Mouse (Mus musculus) midbrain, embryonic 15.5 days (tissue): ENCODE measurements around the gene Hcls1. TPM values are rescaled to one million over a fixed set of nuclear protein-coding genes. Genes with fewer than 3 reads are reported as not detected.

Source experiments
- ATAC-seq: fragments of 200-750 bp; cut with Nextera tagmentation; replicated peaks from 2 replicates; pipeline ENCODE4 v1.8.0; 2017; ENCODE audit warnings: moderate TSS enrichment
- H3K27ac ChIP-seq: fragments of 300-500 bp; sonication (generic); 2 replicates; pipeline ENCODE4 v1.5.1; 2015; ENCODE audit warnings: mild to moderate bottlenecking, inconsistent platforms
- H3K27me3 ChIP-seq: fragments of 300-500 bp; sonication (generic); replicated peaks from 2 replicates; pipeline ENCODE4 v1.6.1; 2015; ENCODE audit warnings: inconsistent platforms
- H3K36me3 ChIP-seq: fragments of 300-500 bp; sonication (generic); replicated peaks from 2 replicates; pipeline ENCODE4 v1.6.1; 2015; ENCODE audit warnings: inconsistent platforms
- H3K4me1 ChIP-seq: fragments of 300-500 bp; sonication (generic); 2 replicates; pipeline ENCODE4 v1.6.1; 2015; ENCODE audit warnings: inconsistent platforms
- H3K4me2 ChIP-seq: fragments of 300-500 bp; sonication (generic); 2 replicates; pipeline ENCODE4 v1.6.1; 2015; ENCODE audit warnings: inconsistent platforms, mild to moderate bottlenecking, moderate library complexity
- H3K4me3 ChIP-seq: fragments of 300-500 bp; sonication (generic); 2 replicates; pipeline ENCODE4 v1.5.1; 2015; ENCODE audit warnings: mild to moderate bottlenecking, inconsistent platforms
- H3K9ac ChIP-seq: fragments of 300-500 bp; sonication (generic); 2 replicates; pipeline ENCODE4 v1.6.1; 2015; ENCODE audit warnings: mild to moderate bottlenecking, inconsistent platforms
- H3K9me3 ChIP-seq: fragments of 300-500 bp; sonication (generic); 2 replicates; pipeline ENCODE4 v1.6.1; 2016; ENCODE audit warnings: inconsistent platforms
- WGBS: fragments of 180-500 bp; shearing (Covaris S2); methylation state at CpG from one replicate; pipeline ENCODE4 v1.1.7; 2015; ENCODE audit warnings: mixed read lengths; 5-methylcytosine and 5-hydroxymethylcytosine counted together
- polyA plus RNA-seq: library from polyadenylated mRNA; unstranded; fragments of >200 nt; fragmentation: Nextera tagmentation; extraction: Ambion mirVana; gene quantifications from 2 replicates; pipeline ENCODE4 v1.2.1, GENCODE M21; 2015

Gene Hcls1
- polyA plus RNA-seq, 1 experiment from 2014 or later = 2.1 TPM

- Histone ChIP-seq H3K4me2 (no peak overlapping the region), H3K9ac (no peak overlapping the region), H3K9me3 (no peaks in the 10 kb centered on the region), H3K27me3 (no peaks in the 10 kb centered on the region), H3K4me3 (no peak overlapping the region), H3K27ac (no peak overlapping the region), H3K36me3 (peaks cover 42% of the 10 kb centered on the region), H3K4me1 (no peaks in the 10 kb centered on the region)
- 93% methylated on average over 8 of the region's 8 CpGs for WGBS
- no peak for ATAC-seq
These were observed 13.6 kb upstream of the Hcls1 start for GRCm38 (mm10) chr16:36921067-36921613.

- no peak for ATAC-seq
- Histone ChIP-seq H3K27me3 (no peaks in the 10 kb centered on the region), H3K27ac (no peak overlapping the region), H3K4me1 (no peaks in the 10 kb centered on the region), H3K4me2 (no peak overlapping the region), H3K36me3 (peaks cover 48% of the 10 kb centered on the region), H3K4me3 (no peak overlapping the region), H3K9ac (no peak overlapping the region), H3K9me3 (no peaks in the 10 kb centered on the region)
- 89% methylated on average over 6 of the region's 6 CpGs for WGBS
These were observed 12.8 kb upstream of the Hcls1 start for GRCm38 (mm10) chr16:36921980-36922379.

- 94% methylated on average over 8 of the region's 8 CpGs for WGBS
- ATAC-seq = no peak
- Histone ChIP-seq H3K36me3 (peaks cover 46% of the 10 kb centered on the region), H3K4me1 (no peaks in the 10 kb centered on the region), H3K27ac (no peak overlapping the region), H3K4me2 (no peak overlapping the region), H3K27me3 (no peaks in the 10 kb centered on the region), H3K9ac (no peak overlapping the region), H3K9me3 (no peaks in the 10 kb centered on the region), H3K4me3 (no peak overlapping the region)
These were observed 10.5 kb upstream of the Hcls1 start for GRCm38 (mm10) chr16:36924312-36924711.

GRCm38 (mm10) chr16:36925351-36925750, 9.4 kb upstream of the Hcls1 start:
- Histone ChIP-seq H3K9me3 (no peaks in the 10 kb centered on the region), H3K27me3 (no peaks in the 10 kb centered on the region), H3K4me1 (no peaks in the 10 kb centered on the region), H3K36me3 (peaks cover 48% of the 10 kb centered on the region), H3K9ac (no peak overlapping the region), H3K4me3 (no peak overlapping the region), H3K4me2 (no peak overlapping the region), H3K27ac (no peak overlapping the region)
- no peak for ATAC-seq
- WGBS = 96% methylated on average over 6 of the region's 6 CpGs

- Histone ChIP-seq H3K4me2 (no peak overlapping the region), H3K4me3 (no peak overlapping the region), H3K4me1 (no peaks in the 10 kb centered on the region), H3K9me3 (no peaks in the 10 kb centered on the region), H3K36me3 (peaks cover 49% of the 10 kb centered on the region), H3K9ac (no peak overlapping the region), H3K27me3 (no peaks in the 10 kb centered on the region), H3K27ac (no peak overlapping the region)
- WGBS = 89% methylated on average over 6 of the region's 6 CpGs
- no peak for ATAC-seq
These were observed 9.0 kb upstream of the Hcls1 start for GRCm38 (mm10) chr16:36925797-36926196.

GRCm38 (mm10) chr16:36926514-36927447, 8.0 kb upstream of the Hcls1 start:
- 93% methylated on average over 10 of the region's 10 CpGs for WGBS
- ATAC-seq = no peak
- no peak overlapping the region for H3K4me2 ChIP-seq
- H3K4me1 ChIP-seq = no peaks in the 10 kb centered on the region
- peaks cover 55% of the 10 kb centered on the region for H3K36me3 ChIP-seq
- H3K27me3 ChIP-seq = no peaks in the 10 kb centered on the region
- H3K27ac ChIP-seq = no peak overlapping the region
- no peak overlapping the region for H3K9ac ChIP-seq
- H3K9me3 ChIP-seq = no peaks in the 10 kb centered on the region
- H3K4me3 ChIP-seq = no peak overlapping the region

- no peaks in the 10 kb centered on the region for H3K9me3 ChIP-seq
- no peak overlapping the region for H3K27ac ChIP-seq
- H3K36me3 ChIP-seq = peaks cover 60% of the 10 kb centered on the region
- ATAC-seq = no peak
- no peaks in the 10 kb centered on the region for H3K27me3 ChIP-seq
- H3K9ac ChIP-seq = no peak overlapping the region
- no peak overlapping the region for H3K4me2 ChIP-seq
- WGBS = 91% methylated on average over 10 of the region's 10 CpGs
- H3K4me1 ChIP-seq = no peaks in the 10 kb centered on the region
- no peak overlapping the region for H3K4me3 ChIP-seq
These were observed 7.2 kb upstream of the Hcls1 start for GRCm38 (mm10) chr16:36927495-36928105.

GRCm38 (mm10) chr16:36928106-36928500, 6.7 kb upstream of the Hcls1 start:
- Histone ChIP-seq H3K27ac (no peak overlapping the region), H3K4me2 (no peak overlapping the region), H3K4me1 (no peaks in the 10 kb centered on the region), H3K9ac (no peak overlapping the region), H3K27me3 (no peaks in the 10 kb centered on the region), H3K36me3 (peaks cover 64% of the 10 kb centered on the region), H3K9me3 (no peaks in the 10 kb centered on the region), H3K4me3 (no peak overlapping the region)
- no peak for ATAC-seq
- 92% methylated on average over 8 of the region's 8 CpGs for WGBS

- Histone ChIP-seq H3K9me3 (no peaks in the 10 kb centered on the region), H3K9ac (no peak overlapping the region), H3K4me1 (no peaks in the 10 kb centered on the region), H3K4me3 (no peak overlapping the region), H3K4me2 (no peak overlapping the region), H3K36me3 (peaks cover 62% of the 10 kb centered on the region), H3K27ac (no peak overlapping the region), H3K27me3 (no peaks in the 10 kb centered on the region)
- WGBS = 94% methylated on average over 7 of the region's 7 CpGs
- ATAC-seq = no peak
These were observed 5.6 kb upstream of the Hcls1 start for GRCm38 (mm10) chr16:36929216-36929615.

- Histone ChIP-seq H3K9me3 (no peaks in the 10 kb centered on the region), H3K27ac (no peak overlapping the region), H3K4me1 (no peaks in the 10 kb centered on the region), H3K27me3 (no peaks in the 10 kb centered on the region), H3K9ac (no peak overlapping the region), H3K4me3 (no peak overlapping the region), H3K4me2 (no peak overlapping the region), H3K36me3 (peaks cover 54% of the 10 kb centered on the region)
- ATAC-seq = no peak
- WGBS = 87% methylated on average over 11 of the region's 11 CpGs
These were observed 4.3 kb upstream of the Hcls1 start for GRCm38 (mm10) chr16:36930231-36931136.

- ATAC-seq = no peak
- Histone ChIP-seq H3K4me3 (no peak overlapping the region), H3K27me3 (no peaks in the 10 kb centered on the region), H3K4me2 (no peak overlapping the region), H3K4me1 (no peaks in the 10 kb centered on the region), H3K9me3 (no peaks in the 10 kb centered on the region), H3K27ac (no peak overlapping the region), H3K9ac (no peak overlapping the region), H3K36me3 (peaks cover 45% of the 10 kb centered on the region)
- WGBS = 93% methylated on average over 10 of the region's 10 CpGs
These were observed 3.4 kb upstream of the Hcls1 start for GRCm38 (mm10) chr16:36931381-36931780.

- H3K4me3 ChIP-seq = no peak overlapping the region
- H3K27me3 ChIP-seq = no peaks in the 10 kb centered on the region
- no peak overlapping the region for H3K27ac ChIP-seq
- ATAC-seq = no peak
- no peaks in the 10 kb centered on the region for H3K4me1 ChIP-seq
- peaks cover 41% of the 10 kb centered on the region for H3K36me3 ChIP-seq
- H3K9me3 ChIP-seq = no peaks in the 10 kb centered on the region
- H3K9ac ChIP-seq = no peak overlapping the region
- 92% methylated on average over 3 of the region's 3 CpGs for WGBS
- no peak overlapping the region for H3K4me2 ChIP-seq
These were observed 2.8 kb upstream of the Hcls1 start for GRCm38 (mm10) chr16:36931976-36932375.
